Mouse (Mus musculus) hindbrain, embryonic 16.5 days (tissue): Measurements from ENCODE around the gene Oprd1. TPM values are rescaled to one million over a fixed set of nuclear protein-coding genes. Genes with fewer than 3 reads are reported as not detected.

ENCODE experiments used
- ATAC-seq: fragments of 200-750 bp; cut with Nextera tagmentation; 2 replicates; pipeline ENCODE4 v1.8.0; 2017; ENCODE audit warnings: moderate TSS enrichment, moderate library complexity
- H3K27ac ChIP-seq: fragments of 300-500 bp; sonication (generic); 2 replicates; pipeline ENCODE4 v1.5.1; 2014; ENCODE audit warnings: low read depth, mild to moderate bottlenecking, control low read depth, low read length, moderate library complexity
- H3K27me3 ChIP-seq: fragments of 300-500 bp; sonication (generic); replicated peaks from 2 replicates; pipeline ENCODE4 v1.6.1; 2014; ENCODE audit warnings: low read length; ENCODE audit not compliant: control insufficient read depth, insufficient read depth
- H3K36me3 ChIP-seq: fragments of 300-500 bp; sonication (generic); 2 replicates; pipeline ENCODE4 v1.6.1; 2014; ENCODE audit warnings: mild to moderate bottlenecking, low read length, moderate library complexity, mixed read lengths; ENCODE audit not compliant: control insufficient read depth, insufficient read depth
- H3K4me1 ChIP-seq: fragments of 300-500 bp; sonication (generic); 2 replicates; pipeline ENCODE4 v1.6.1; 2014; ENCODE audit warnings: low read depth, low read length; ENCODE audit not compliant: control insufficient read depth, insufficient read depth
- H3K4me2 ChIP-seq: fragments of 300-500 bp; sonication (generic); 2 replicates; pipeline ENCODE4 v1.6.1; 2014; ENCODE audit warnings: mild to moderate bottlenecking, low read length, control low read depth, moderate library complexity
- H3K4me3 ChIP-seq: fragments of 300-500 bp; sonication (generic); 2 replicates; pipeline ENCODE4 v1.5.1; 2014; ENCODE audit warnings: mild to moderate bottlenecking, low read length, control low read depth, moderate library complexity
- H3K9ac ChIP-seq: fragments of 300-500 bp; sonication (generic); 2 replicates; pipeline ENCODE4 v1.6.1; 2014; ENCODE audit warnings: low read depth, mild to moderate bottlenecking, control low read depth, low read length, moderate library complexity
- H3K9me3 ChIP-seq: fragments of 300-500 bp; sonication (generic); 2 replicates; pipeline ENCODE4 v1.6.1; 2014; ENCODE audit warnings: mild to moderate bottlenecking, low read length, moderate library complexity; ENCODE audit not compliant: control insufficient read depth
- WGBS: fragments of 180-500 bp; shearing (Covaris S2); extraction: QIAGEN DNeasy Blood & Tissue Kit; methylation state at CpG from one replicate; pipeline ENCODE4 v1.1.7; 2014; 5-methylcytosine and 5-hydroxymethylcytosine counted together
- polyA plus RNA-seq: library from polyadenylated mRNA; unstranded; fragments of >200 nt; fragmentation: Nextera tagmentation; extraction: Ambion mirVana; gene quantifications from 2 replicates; pipeline ENCODE4 v1.2.1, GENCODE M21; 2015

The Oprd1 gene
- polyA plus RNA-seq, 1 experiment from 2014 or later = 1.4 TPM

- Histone ChIP-seq H3K27ac (no peak overlapping the region), H3K4me3 (no peak overlapping the region), H3K4me1 (peaks cover 12% of the 10 kb centered on the region), H3K27me3 (no peaks in the 10 kb centered on the region; the same call in 1 of the 2 replicates), H3K36me3 (no peaks in the 10 kb centered on the region), H3K9me3 (no peaks in the 10 kb centered on the region), H3K9ac (no peak overlapping the region), H3K4me2 (no peak overlapping the region)
- ATAC-seq = no peak
- WGBS = 91% methylated on average over 2 of the region's 2 CpGs
Observed at GRCm38 (mm10) chr4:132071674-132072073, 72.6 kb downstream of the Oprd1 start.

- Histone ChIP-seq H3K4me1 (no peaks in the 10 kb centered on the region; the same call in 1 of the 2 replicates), H3K4me3 (no peak overlapping the region), H3K4me2 (no peak overlapping the region), H3K27me3 (no peaks in the 10 kb centered on the region), H3K36me3 (no peaks in the 10 kb centered on the region), H3K9me3 (no peaks in the 10 kb centered on the region), H3K9ac (no peak overlapping the region), H3K27ac (no peak overlapping the region)
- 69% methylated on average over 2 of the region's 2 CpGs for WGBS
- ATAC-seq = no peak
Observed at GRCm38 (mm10) chr4:132067938-132068235, 76.4 kb downstream of the Oprd1 start.

DNA sequence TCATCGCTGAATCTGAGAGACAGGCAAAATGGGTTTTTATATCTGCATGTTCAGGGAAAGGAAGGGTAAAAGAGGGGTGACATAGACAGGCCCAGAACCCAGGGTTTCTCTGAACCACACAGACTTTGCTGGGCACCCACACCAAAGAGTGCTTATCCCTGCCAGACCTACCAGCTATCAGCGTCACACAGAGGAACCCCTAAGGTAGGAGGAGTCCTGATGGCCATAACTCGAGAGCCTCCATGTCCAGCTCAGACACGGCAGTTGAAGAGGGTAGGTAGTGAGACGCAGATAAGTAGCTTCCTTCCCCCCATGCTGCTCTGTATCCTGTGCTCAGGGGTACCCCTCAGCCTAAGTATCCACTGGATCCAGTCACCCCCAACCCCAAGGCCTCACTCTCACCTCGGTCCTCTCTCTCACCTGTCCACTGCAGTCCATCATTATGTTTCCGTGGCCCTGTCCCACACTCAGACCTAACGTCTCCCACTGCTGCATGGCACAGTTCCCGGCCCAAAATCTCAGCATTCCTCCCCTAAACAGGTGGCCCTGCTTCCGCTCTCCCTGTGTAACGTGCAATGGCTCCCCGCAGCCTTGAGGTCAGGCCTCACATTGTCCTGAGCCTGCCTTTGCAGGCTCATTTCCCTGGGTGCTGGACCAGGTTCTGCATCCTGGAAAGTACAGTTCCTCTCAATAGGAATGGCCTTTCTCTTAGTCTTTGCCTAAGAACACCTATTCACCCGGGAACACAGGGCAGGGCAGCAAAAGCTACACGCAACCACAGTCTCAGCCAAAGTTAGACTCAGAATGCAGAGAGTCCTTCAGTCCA lies 77.0 kb downstream of the Oprd1 start:
- Histone ChIP-seq H3K4me1 (no peaks in the 10 kb centered on the region; the same call in 1 of the 2 replicates), H3K36me3 (no peaks in the 10 kb centered on the region), H3K27ac (no peak overlapping the region), H3K9ac (no peak overlapping the region), H3K4me3 (no peak overlapping the region), H3K9me3 (no peaks in the 10 kb centered on the region), H3K4me2 (no peak overlapping the region), H3K27me3 (no peaks in the 10 kb centered on the region)
- WGBS = 85% methylated on average over 14 of the region's 14 CpGs
- no peak for ATAC-seq

DNA sequence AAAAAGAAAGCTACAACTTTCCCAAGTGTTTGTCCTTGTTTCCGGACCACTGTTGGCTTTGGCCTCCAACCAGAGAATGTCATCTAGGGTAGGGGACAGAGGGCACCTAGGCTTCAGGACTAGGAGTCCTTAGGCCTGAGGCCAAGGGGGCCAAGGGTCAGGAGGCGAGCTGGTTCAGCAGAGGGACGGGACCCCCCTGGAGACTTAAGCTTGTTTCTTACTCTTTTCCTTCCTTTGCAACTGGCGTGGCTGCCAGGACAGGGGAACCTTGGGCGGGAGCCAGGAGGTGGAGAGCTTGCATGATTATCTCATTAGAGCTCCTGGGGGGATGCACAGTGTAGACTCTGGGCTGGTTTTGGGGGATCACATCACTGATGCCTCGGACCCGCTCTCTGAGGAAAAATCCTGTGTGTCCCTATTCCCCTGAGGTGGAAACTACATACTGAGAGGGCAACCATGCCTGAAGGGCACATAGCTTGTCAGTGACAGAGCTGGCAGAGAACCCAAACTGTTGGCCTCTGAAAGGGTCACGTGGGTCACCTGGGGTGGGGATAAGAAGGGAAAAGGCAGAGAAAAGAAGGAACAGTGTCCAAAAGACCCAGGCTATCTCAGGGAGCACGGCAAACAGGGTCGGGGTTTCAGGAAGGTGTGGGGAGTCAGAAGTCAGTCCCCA lies 78.0 kb downstream of the Oprd1 start:
- WGBS = 55% methylated on average over 10 of the region's 10 CpGs
- Histone ChIP-seq H3K27me3 (no peaks in the 10 kb centered on the region), H3K36me3 (no peaks in the 10 kb centered on the region), H3K9ac (no peak overlapping the region), H3K27ac (no peak overlapping the region), H3K9me3 (no peaks in the 10 kb centered on the region), H3K4me1 (no peaks in the 10 kb centered on the region; the same call in 1 of the 2 replicates), H3K4me3 (no peak overlapping the region), H3K4me2 (no peak overlapping the region)
- ATAC-seq = no peak

GRCm38 (mm10) chr4:132065578-132065977 lies 78.7 kb downstream of the Oprd1 start:
- H3K9ac ChIP-seq = no peak overlapping the region
- H3K27ac ChIP-seq = no peak overlapping the region
- WGBS = 55% methylated on average over 3 of the region's 3 CpGs
- no peaks in the 10 kb centered on the region for H3K27me3 ChIP-seq
- H3K4me1 ChIP-seq = no peaks in the 10 kb centered on the region; the same call in 1 of the 2 replicates
- no peak overlapping the region for H3K4me3 ChIP-seq
- no peaks in the 10 kb centered on the region for H3K36me3 ChIP-seq
- ATAC-seq = no peak
- no peak overlapping the region for H3K4me2 ChIP-seq
- no peaks in the 10 kb centered on the region for H3K9me3 ChIP-seq

DNA sequence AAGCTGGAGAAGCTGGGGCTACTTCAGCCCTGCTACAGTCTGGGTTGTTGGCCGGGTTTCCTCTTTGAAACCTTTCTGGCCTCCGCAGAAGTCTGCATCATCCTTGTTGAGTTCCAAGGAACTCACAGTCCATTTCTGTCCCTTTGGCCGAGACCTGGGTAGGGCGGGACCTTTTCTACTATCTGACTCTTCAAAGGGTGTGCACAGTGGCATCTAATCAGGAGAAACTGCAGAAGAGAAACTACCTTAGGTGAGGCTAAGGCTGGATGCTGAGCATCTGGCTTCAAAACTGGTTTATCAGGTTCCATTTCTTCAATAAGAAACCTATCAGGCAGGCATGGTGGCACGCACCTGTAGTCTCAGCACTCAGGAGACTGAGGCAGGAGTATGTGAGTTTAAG lies 79.7 kb downstream of the Oprd1 start:
- H3K9me3 ChIP-seq = no peaks in the 10 kb centered on the region
- H3K4me3 ChIP-seq = no peak overlapping the region
- H3K4me1 ChIP-seq = no peaks in the 10 kb centered on the region; the same call in 1 of the 2 replicates
- no peak overlapping the region for H3K4me2 ChIP-seq
- H3K9ac ChIP-seq = no peak overlapping the region
- WGBS = 93% methylated on average over 5 of the region's 5 CpGs
- H3K27ac ChIP-seq = no peak overlapping the region
- H3K27me3 ChIP-seq = no peaks in the 10 kb centered on the region
- H3K36me3 ChIP-seq = no peaks in the 10 kb centered on the region
- ATAC-seq = no peak

GRCm38 (mm10) chr4:132062934-132063884 lies 81.1 kb downstream of the Oprd1 start:
- H3K9me3 ChIP-seq = no peaks in the 10 kb centered on the region
- no peak overlapping the region for H3K4me2 ChIP-seq
- H3K27ac ChIP-seq = no peak overlapping the region
- ATAC-seq = no peak
- no peak overlapping the region for H3K4me3 ChIP-seq
- no peaks in the 10 kb centered on the region for H3K36me3 ChIP-seq
- H3K4me1 ChIP-seq = no peaks in the 10 kb centered on the region; the same call in 1 of the 2 replicates
- H3K9ac ChIP-seq = no peak overlapping the region
- 82% methylated on average over 17 of the region's 17 CpGs for WGBS
- no peaks in the 10 kb centered on the region for H3K27me3 ChIP-seq

DNA sequence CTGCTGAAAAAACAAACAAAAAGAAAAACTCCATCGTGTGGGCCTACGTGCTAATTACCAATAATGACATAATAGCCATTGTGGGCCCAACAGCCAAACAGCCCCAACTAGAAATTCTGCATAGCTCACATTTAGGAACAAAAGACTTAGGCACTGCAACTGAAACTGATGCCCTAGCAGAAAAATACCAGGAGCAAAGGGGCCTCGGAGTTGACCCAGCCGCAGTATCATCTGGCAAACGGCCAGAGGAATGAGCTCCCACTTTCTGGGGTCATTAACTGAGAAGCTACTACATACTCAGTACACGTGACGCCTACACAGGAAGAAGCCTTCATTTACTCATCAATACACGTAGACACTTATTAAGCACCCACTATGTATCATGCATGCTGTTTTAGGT lies 82.0 kb downstream of the Oprd1 start:
- H3K9ac ChIP-seq = no peak overlapping the region
- H3K4me2 ChIP-seq = no peak overlapping the region
- H3K4me1 ChIP-seq = no peaks in the 10 kb centered on the region; the same call in 1 of the 2 replicates
- no peak overlapping the region for H3K4me3 ChIP-seq
- WGBS = 69% methylated on average over 8 of the region's 8 CpGs
- no peak overlapping the region for H3K27ac ChIP-seq
- no peaks in the 10 kb centered on the region for H3K27me3 ChIP-seq
- no peak for ATAC-seq
- H3K36me3 ChIP-seq = no peaks in the 10 kb centered on the region
- no peaks in the 10 kb centered on the region for H3K9me3 ChIP-seq
